Mouse (Mus musculus): Measurements from ENCODE around the gene Sbp. TPM values are rescaled to one million over a fixed set of nuclear protein-coding genes. Genes with fewer than 3 reads are reported as not detected.

Gene Sbp
- total and polyA plus RNA-seq, 2 experiments from 2014 or later: not detected

GRCm38 (mm10) chr17:23980297-23980909, 38.9 kb downstream of the Sbp start, which contains the start of gene Prss30:
Gene Prss30 (minus strand): TSS chr17:23980566.
- Histone ChIP-seq H3K9ac (replicated peaks; ENCODE audit: low read length, poor library complexity, severe bottlenecking) (no peak within 1 kb of the TSS), H3K27ac (ENCODE audit: low read depth, low read length) (no peak within 1 kb of the TSS), H3K4me1 (ENCODE audit: insufficient read depth, low read length) (no peaks in the 10 kb centered on the region), H3K27me3 (ENCODE audit: insufficient read depth, low read length) (no peaks in the 10 kb centered on the region), H3K9me3 (ENCODE audit: low read length) (no peaks in the 10 kb centered on the region), H3K4me3 (ENCODE audit: low read depth, low read length) (no peak within 1 kb of the TSS), H3K4me2 (ENCODE audit: low read depth, low read length, poor library complexity, severe bottlenecking) (no peak within 1 kb of the TSS), H3K36me3 (ENCODE audit: insufficient read depth, low read length) (no peaks in the 10 kb centered on the region)
- ATAC-seq (ENCODE audit: low FRiP score) (no peak), DNase-seq (ENCODE audit: low spot score) (no peak)
- no peak for TF ChIP-seq CTCF (IDR thresholded peaks at IDR 0.05)
- 79% methylated on average over 10 of the region's 10 CpGs for WGBS

- no peak overlapping the region for H3K27ac ChIP-seq (ENCODE audit: low read depth, low read length)
- ATAC-seq (ENCODE audit: low FRiP score) (no peak), DNase-seq (ENCODE audit: low spot score) (no peak)
- H3K36me3 ChIP-seq (ENCODE audit: insufficient read depth, low read length): no peaks in the 10 kb centered on the region
- no peak for TF ChIP-seq CTCF (IDR thresholded peaks at IDR 0.05)
- 70% methylated on average over 4 of the region's 4 CpGs for WGBS
- no peaks in the 10 kb centered on the region for H3K4me1 ChIP-seq (ENCODE audit: insufficient read depth, low read length)
- H3K9me3 ChIP-seq (ENCODE audit: low read length): no peaks in the 10 kb centered on the region
- H3K27me3 ChIP-seq (ENCODE audit: insufficient read depth, low read length): no peaks in the 10 kb centered on the region
- no peak overlapping the region for H3K4me3 ChIP-seq (ENCODE audit: low read depth, low read length)
- no peak overlapping the region for H3K4me2 ChIP-seq (ENCODE audit: low read depth, low read length, poor library complexity, severe bottlenecking)
- no peak overlapping the region for H3K9ac ChIP-seq (replicated peaks; ENCODE audit: low read length, poor library complexity, severe bottlenecking)
Measured at GRCm38 (mm10) chr17:23982912-23983311, 41.4 kb downstream of the Sbp start.

GRCm38 (mm10) chr17:23984989-23985388, 43.5 kb downstream of the Sbp start:
- no peaks in the 10 kb centered on the region for H3K4me1 ChIP-seq (ENCODE audit: insufficient read depth, low read length)
- no peak overlapping the region for H3K27ac ChIP-seq (ENCODE audit: low read depth, low read length)
- H3K36me3 ChIP-seq (ENCODE audit: insufficient read depth, low read length): no peaks in the 10 kb centered on the region
- ATAC-seq (ENCODE audit: low FRiP score) (no peak), DNase-seq (ENCODE audit: low spot score) (no peak)
- H3K4me2 ChIP-seq (ENCODE audit: low read depth, low read length, poor library complexity, severe bottlenecking): no peak overlapping the region
- 83% methylated on average over 1 of the region's 1 CpGs for WGBS
- no peaks in the 10 kb centered on the region for H3K9me3 ChIP-seq (ENCODE audit: low read length)
- no peak for TF ChIP-seq CTCF (IDR thresholded peaks at IDR 0.05)
- H3K27me3 ChIP-seq (ENCODE audit: insufficient read depth, low read length): no peaks in the 10 kb centered on the region
- H3K9ac ChIP-seq (replicated peaks; ENCODE audit: low read length, poor library complexity, severe bottlenecking): no peak overlapping the region
- no peak overlapping the region for H3K4me3 ChIP-seq (ENCODE audit: low read depth, low read length)

GRCm38 (mm10) chr17:23989802-23990201, 48.3 kb downstream of the Sbp start:
- WGBS: 48% methylated on average over 2 of the region's 2 CpGs
- H3K27ac ChIP-seq (ENCODE audit: low read depth, low read length): no peak overlapping the region

GRCm38 (mm10) chr17:23992789-23993553, 51.5 kb downstream of the Sbp start:
- Histone ChIP-seq H3K27me3 (ENCODE audit: insufficient read depth, low read length) (no peaks in the 10 kb centered on the region), H3K9ac (replicated peaks; ENCODE audit: low read length, poor library complexity, severe bottlenecking) (no peak overlapping the region), H3K36me3 (ENCODE audit: insufficient read depth, low read length) (no peaks in the 10 kb centered on the region), H3K9me3 (ENCODE audit: low read length) (no peaks in the 10 kb centered on the region), H3K27ac (ENCODE audit: low read depth, low read length) (peak overlapping the region; percentile 44; the same call in 1 of the 2 replicates), H3K4me3 (ENCODE audit: low read depth, low read length) (no peak overlapping the region), H3K4me1 (ENCODE audit: insufficient read depth, low read length) (no peaks in the 10 kb centered on the region), H3K4me2 (ENCODE audit: low read depth, low read length, poor library complexity, severe bottlenecking) (peak overlapping the region; percentile 56)
- no peak for TF ChIP-seq CTCF (IDR thresholded peaks at IDR 0.05)
- DNase-seq (ENCODE audit: low spot score) (no peak), ATAC-seq (ENCODE audit: low FRiP score) (peak; percentile 68)
- WGBS: 69% methylated on average over 9 of the region's 9 CpGs

More at GRCm38 (mm10) chr17:23989802-23990201, 48.3 kb downstream of the Sbp start:
- no peak overlapping the region for H3K4me2 ChIP-seq (ENCODE audit: low read depth, low read length, poor library complexity, severe bottlenecking)
- no peak for TF ChIP-seq CTCF (IDR thresholded peaks at IDR 0.05)
- H3K4me1 ChIP-seq (ENCODE audit: insufficient read depth, low read length): no peaks in the 10 kb centered on the region
- ATAC-seq (ENCODE audit: low FRiP score): no peak
- DNase-seq (ENCODE audit: low spot score): no peak
- H3K9ac ChIP-seq (replicated peaks; ENCODE audit: low read length, poor library complexity, severe bottlenecking): no peak overlapping the region
- no peak overlapping the region for H3K4me3 ChIP-seq (ENCODE audit: low read depth, low read length)
- H3K9me3 ChIP-seq (ENCODE audit: low read length): no peaks in the 10 kb centered on the region
- no peaks in the 10 kb centered on the region for H3K27me3 ChIP-seq (ENCODE audit: insufficient read depth, low read length)
- H3K36me3 ChIP-seq (ENCODE audit: insufficient read depth, low read length): no peaks in the 10 kb centered on the region

All from midbrain, postnatal 0 days (tissue).